Mouse (Mus musculus): Measurements from ENCODE around the gene Otud4. TPM values are rescaled to one million over a fixed set of nuclear protein-coding genes. Genes with fewer than 3 reads are reported as not detected.
A peak's percentile ranks its signal among the peaks of the same experiment; 100 is the strongest.

Otud4 gene
- polyA plus RNA-seq, 1 experiment from 2014 or later, result 5.6 TPM

- no peaks in the 10 kb centered on the region for H3K27me3 ChIP-seq (ENCODE audit: control insufficient read depth, insufficient read depth, low read depth, low read length)
- no peak overlapping the region for H3K27ac ChIP-seq (ENCODE audit: low read length)
- H3K4me1 ChIP-seq (ENCODE audit: control insufficient read depth, low read depth, low read length), result peaks cover 3% of the 10 kb centered on the region
- H3K4me3 ChIP-seq (ENCODE audit: low read depth, low read length), result no peak overlapping the region
- no peaks in the 10 kb centered on the region for H3K36me3 ChIP-seq (ENCODE audit: control insufficient read depth, insufficient read depth)
- no peaks in the 10 kb centered on the region for H3K9me3 ChIP-seq (replicated peaks; ENCODE audit: control insufficient read depth, low read length)
- 60% methylated on average over 1 of the region's 1 CpGs for WGBS (ENCODE audit: insufficient replicate concordance)
- no peak for ATAC-seq (ENCODE audit: low read depth)
- no peak overlapping the region for H3K4me2 ChIP-seq (ENCODE audit: low read depth, low read length)
- no peak overlapping the region for H3K9ac ChIP-seq (ENCODE audit: low read depth, low read length)
These were observed 3.9 kb upstream of the Otud4 start for GRCm38 (mm10) chr8:79635491-79635890.

GRCm38 (mm10) chr8:79636151-79636550 lies 3.3 kb upstream of the Otud4 start:
- H3K4me3 ChIP-seq (ENCODE audit: low read depth, low read length), result no peak overlapping the region
- no peak overlapping the region for H3K27ac ChIP-seq (ENCODE audit: low read length)
- peaks cover 8% of the 10 kb centered on the region for H3K4me1 ChIP-seq (ENCODE audit: control insufficient read depth, low read depth, low read length)
- no peak for ATAC-seq (ENCODE audit: low read depth)
- H3K9me3 ChIP-seq (replicated peaks; ENCODE audit: control insufficient read depth, low read length), result no peaks in the 10 kb centered on the region
- no peaks in the 10 kb centered on the region for H3K27me3 ChIP-seq (ENCODE audit: control insufficient read depth, insufficient read depth, low read depth, low read length)
- 32% methylated on average over 1 of the region's 1 CpGs for WGBS (ENCODE audit: insufficient replicate concordance)
- no peak overlapping the region for H3K9ac ChIP-seq (ENCODE audit: low read depth, low read length)
- H3K4me2 ChIP-seq (ENCODE audit: low read depth, low read length), result no peak overlapping the region
- H3K36me3 ChIP-seq (ENCODE audit: control insufficient read depth, insufficient read depth), result no peaks in the 10 kb centered on the region

DNA sequence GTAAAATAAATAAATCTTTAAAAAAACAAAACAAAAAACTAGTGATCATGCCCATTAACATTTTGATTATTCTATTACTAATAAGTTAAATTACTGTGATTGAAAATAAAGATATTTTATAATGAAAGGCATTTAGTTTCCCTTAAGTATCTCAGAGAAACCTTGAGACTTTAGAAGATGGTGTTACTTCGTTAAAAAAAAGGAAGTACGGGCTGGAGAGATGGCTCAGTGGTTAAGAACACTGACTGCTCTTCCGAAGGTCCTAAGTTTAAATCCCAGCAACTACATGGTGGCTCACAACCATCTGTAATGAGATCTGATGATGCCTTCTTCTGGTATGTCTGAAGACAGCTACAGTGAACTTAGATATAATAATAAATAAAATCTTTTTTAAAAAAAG lies 2.2 kb upstream of the Otud4 start:
- Histone ChIP-seq H3K4me3 (ENCODE audit: low read depth, low read length) (no peak overlapping the region), H3K4me1 (ENCODE audit: control insufficient read depth, low read depth, low read length) (peaks cover 16% of the 10 kb centered on the region), H3K27ac (ENCODE audit: low read length) (no peak overlapping the region), H3K36me3 (ENCODE audit: control insufficient read depth, insufficient read depth) (no peaks in the 10 kb centered on the region), H3K9ac (ENCODE audit: low read depth, low read length) (no peak overlapping the region), H3K4me2 (ENCODE audit: low read depth, low read length) (no peak overlapping the region), H3K27me3 (ENCODE audit: control insufficient read depth, insufficient read depth, low read depth, low read length) (no peaks in the 10 kb centered on the region), H3K9me3 (replicated peaks; ENCODE audit: control insufficient read depth, low read length) (no peaks in the 10 kb centered on the region)
- 43% methylated on average over 3 of the region's 3 CpGs for WGBS (ENCODE audit: insufficient replicate concordance)
- ATAC-seq (ENCODE audit: low read depth), result no peak

DNA sequence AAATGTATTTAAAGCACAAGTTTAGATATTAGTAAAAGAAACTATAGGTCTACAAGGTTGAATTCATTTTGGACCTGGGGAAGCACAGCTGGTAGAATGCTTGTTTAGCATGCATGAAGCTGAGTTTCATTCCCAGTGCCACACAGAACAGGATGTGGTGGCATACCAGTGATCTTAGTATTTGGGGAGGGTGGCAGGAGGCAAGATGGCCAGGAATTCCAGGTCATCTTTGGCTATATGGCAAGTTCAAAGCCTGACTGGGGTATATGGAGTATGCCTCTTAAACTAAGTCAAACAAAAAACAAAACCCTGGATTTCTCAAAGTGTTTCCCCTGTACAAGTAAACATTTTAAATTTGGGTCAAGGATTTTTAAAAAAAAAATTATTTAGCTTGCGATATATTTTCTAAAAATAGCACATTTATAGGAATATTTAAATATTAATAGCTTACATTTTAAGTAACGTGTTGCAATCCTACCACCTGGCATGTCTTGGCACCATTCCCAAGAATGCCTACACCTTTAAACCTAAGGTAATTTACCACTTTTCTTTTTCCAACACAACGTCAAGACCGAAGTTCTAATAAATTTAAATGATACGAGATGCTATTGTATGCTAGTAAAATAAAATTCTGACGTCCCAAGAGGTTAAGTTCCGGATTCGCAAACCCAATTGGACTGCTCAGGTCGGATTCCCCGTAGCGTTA lies 1.3 kb upstream of the Otud4 start:
- Histone ChIP-seq H3K9me3 (replicated peaks; ENCODE audit: control insufficient read depth, low read length) (no peaks in the 10 kb centered on the region), H3K27me3 (ENCODE audit: control insufficient read depth, insufficient read depth, low read depth, low read length) (no peaks in the 10 kb centered on the region), H3K4me3 (ENCODE audit: low read depth, low read length) (peak overlapping the region; percentile 93), H3K9ac (ENCODE audit: low read depth, low read length) (peak overlapping the region; percentile 77), H3K27ac (ENCODE audit: low read length) (peak overlapping the region; percentile 97), H3K4me1 (ENCODE audit: control insufficient read depth, low read depth, low read length) (peaks cover 21% of the 10 kb centered on the region), H3K4me2 (ENCODE audit: low read depth, low read length) (peak overlapping the region; percentile 78), H3K36me3 (ENCODE audit: control insufficient read depth, insufficient read depth) (no peaks in the 10 kb centered on the region)
- no peak for ATAC-seq (ENCODE audit: low read depth)
- 5% methylated on average over 11 of the region's 11 CpGs for WGBS (ENCODE audit: insufficient replicate concordance)

DNA sequence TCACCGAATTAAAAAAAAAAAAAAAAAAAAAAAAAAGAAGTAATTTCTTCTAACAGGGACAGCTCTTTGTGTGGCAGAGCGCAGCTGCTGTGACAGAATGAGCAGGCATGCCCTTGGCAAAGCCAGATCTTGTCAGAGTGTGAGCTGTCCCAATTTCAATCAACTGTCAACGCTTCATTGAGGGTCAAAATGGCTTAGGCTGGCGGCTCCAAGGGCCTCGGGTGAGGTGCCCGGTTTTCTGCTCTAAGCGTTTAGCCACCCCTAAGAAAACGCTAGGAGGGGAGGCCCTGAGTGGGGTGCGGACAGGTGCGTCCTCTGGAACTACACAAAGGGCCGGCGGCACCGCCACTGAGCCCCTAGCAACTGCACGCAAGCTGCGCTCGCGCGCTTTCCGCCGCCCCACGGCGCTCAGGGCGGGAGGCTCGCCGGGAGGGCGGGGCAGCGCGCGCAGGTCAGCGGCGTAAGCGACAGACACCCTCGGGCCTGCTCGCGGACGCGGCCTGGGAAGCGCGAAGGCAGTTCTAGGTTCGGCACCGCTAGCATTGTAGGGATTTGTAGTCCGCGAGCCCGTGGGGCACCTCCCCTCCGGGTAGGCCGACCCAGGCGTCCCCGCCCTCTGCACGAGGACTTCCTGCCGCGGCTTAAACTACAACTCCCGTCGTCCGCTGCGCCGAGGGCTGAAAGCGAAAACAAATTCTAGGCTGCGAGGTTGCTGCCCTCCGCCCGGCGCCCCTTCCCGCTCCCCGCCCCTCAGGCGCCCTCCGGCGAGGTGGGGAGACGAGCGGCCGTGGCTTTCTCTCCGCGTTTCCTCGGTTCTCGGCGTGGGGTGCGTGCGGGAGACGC lies 490 bp upstream of the Otud4 start:
- peaks cover under 1% of the 10 kb centered on the region; the same call in 1 of the 2 replicates for H3K36me3 ChIP-seq (ENCODE audit: control insufficient read depth, insufficient read depth)
- peak overlapping the region; percentile 78 for H3K4me2 ChIP-seq (ENCODE audit: low read depth, low read length)
- peak overlapping the region; percentile 95 for H3K9ac ChIP-seq (ENCODE audit: low read depth, low read length)
- H3K4me3 ChIP-seq (ENCODE audit: low read depth, low read length), result peak overlapping the region; percentile 93
- H3K9me3 ChIP-seq (replicated peaks; ENCODE audit: control insufficient read depth, low read length), result no peaks in the 10 kb centered on the region
- H3K27ac ChIP-seq (ENCODE audit: low read length), result peak overlapping the region; percentile 97
- ATAC-seq (ENCODE audit: low read depth), result peak; percentile 98
- H3K4me1 ChIP-seq (ENCODE audit: control insufficient read depth, low read depth, low read length), result peaks cover 21% of the 10 kb centered on the region
- H3K27me3 ChIP-seq (ENCODE audit: control insufficient read depth, insufficient read depth, low read depth, low read length), result no peaks in the 10 kb centered on the region
- WGBS (ENCODE audit: insufficient replicate concordance), result under 1% methylated on average over 64 of the region's 77 CpGs

DNA sequence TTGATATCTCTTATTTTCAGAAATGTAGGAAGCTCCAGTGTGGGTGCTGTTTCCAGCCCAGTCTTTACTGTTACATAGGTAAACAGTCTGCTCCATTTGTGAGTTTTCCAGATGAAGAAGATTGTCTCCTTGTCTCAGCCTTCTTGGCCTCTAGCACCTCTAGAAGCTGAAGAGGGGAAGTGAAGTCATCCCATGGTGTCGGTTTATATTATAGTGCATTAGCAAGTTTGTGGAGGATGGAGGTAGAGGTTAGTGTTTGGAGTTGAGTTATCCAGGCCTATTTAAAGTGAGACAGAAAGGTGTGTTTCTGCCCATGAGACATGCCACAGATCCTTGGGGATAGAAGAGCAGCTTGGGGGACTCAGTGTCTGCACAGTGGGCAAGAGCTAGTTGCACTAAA lies 1.7 kb downstream of the Otud4 start:
- peak overlapping the region; percentile 93 for H3K4me3 ChIP-seq (ENCODE audit: low read depth, low read length)
- H3K27ac ChIP-seq (ENCODE audit: low read length), result peak overlapping the region; percentile 17; the same call in 1 of the 2 replicates
- 5% methylated on average over 1 of the region's 1 CpGs for WGBS (ENCODE audit: insufficient replicate concordance)
- H3K27me3 ChIP-seq (ENCODE audit: control insufficient read depth, insufficient read depth, low read depth, low read length), result no peaks in the 10 kb centered on the region
- peak overlapping the region; percentile 77 for H3K4me2 ChIP-seq (ENCODE audit: low read depth, low read length)
- peaks cover 9% of the 10 kb centered on the region; the same call in 1 of the 2 replicates for H3K36me3 ChIP-seq (ENCODE audit: control insufficient read depth, insufficient read depth)
- H3K9me3 ChIP-seq (replicated peaks; ENCODE audit: control insufficient read depth, low read length), result no peaks in the 10 kb centered on the region
- peaks cover 21% of the 10 kb centered on the region for H3K4me1 ChIP-seq (ENCODE audit: control insufficient read depth, low read depth, low read length)
- peak overlapping the region; percentile 95 for H3K9ac ChIP-seq (ENCODE audit: low read depth, low read length)
- ATAC-seq (ENCODE audit: low read depth), result no peak

- no peaks in the 10 kb centered on the region; the same call in 1 of the 2 replicates for H3K4me1 ChIP-seq (ENCODE audit: control insufficient read depth, low read depth, low read length)
- 88% methylated on average over 4 of the region's 4 CpGs for WGBS (ENCODE audit: insufficient replicate concordance)
- H3K4me2 ChIP-seq (ENCODE audit: low read depth, low read length), result no peak overlapping the region
- H3K9ac ChIP-seq (ENCODE audit: low read depth, low read length), result no peak overlapping the region
- peaks cover 10% of the 10 kb centered on the region for H3K36me3 ChIP-seq (ENCODE audit: control insufficient read depth, insufficient read depth)
- no peak overlapping the region for H3K4me3 ChIP-seq (ENCODE audit: low read depth, low read length)
- no peaks in the 10 kb centered on the region for H3K27me3 ChIP-seq (ENCODE audit: control insufficient read depth, insufficient read depth, low read depth, low read length)
- H3K9me3 ChIP-seq (replicated peaks; ENCODE audit: control insufficient read depth, low read length), result no peaks in the 10 kb centered on the region
- ATAC-seq (ENCODE audit: low read depth), result no peak
- H3K27ac ChIP-seq (ENCODE audit: low read length), result no peak overlapping the region
These were observed 10.2 kb downstream of the Otud4 start for GRCm38 (mm10) chr8:79649569-79649968.

- Histone ChIP-seq H3K4me3 (ENCODE audit: low read depth, low read length) (no peak overlapping the region), H3K36me3 (ENCODE audit: control insufficient read depth, insufficient read depth) (peaks cover 13% of the 10 kb centered on the region), H3K9ac (ENCODE audit: low read depth, low read length) (no peak overlapping the region), H3K4me2 (ENCODE audit: low read depth, low read length) (no peak overlapping the region), H3K27ac (ENCODE audit: low read length) (no peak overlapping the region), H3K4me1 (ENCODE audit: control insufficient read depth, low read depth, low read length) (no peaks in the 10 kb centered on the region), H3K9me3 (replicated peaks; ENCODE audit: control insufficient read depth, low read length) (no peaks in the 10 kb centered on the region), H3K27me3 (ENCODE audit: control insufficient read depth, insufficient read depth, low read depth, low read length) (no peaks in the 10 kb centered on the region)
- ATAC-seq (ENCODE audit: low read depth), result no peak
- 67% methylated on average over 1 of the region's 1 CpGs for WGBS (ENCODE audit: insufficient replicate concordance)
These were observed 10.9 kb downstream of the Otud4 start for GRCm38 (mm10) chr8:79650158-79650814.
